Mouse (Mus musculus) midbrain, embryonic 16.5 days (tissue): Measurements from ENCODE around the gene Plpp2. TPM values are rescaled to one million over a fixed set of nuclear protein-coding genes. Genes with fewer than 3 reads are reported as not detected.

Source experiments
- ATAC-seq: fragments of 200-750 bp; cut with Nextera tagmentation; 2 replicates; pipeline ENCODE4 v1.8.0; 2017; ENCODE audit warnings: moderate TSS enrichment
- H3K27ac ChIP-seq: fragments of 300-500 bp; sonication (generic); 2 replicates; pipeline ENCODE4 v1.5.1; 2014; ENCODE audit warnings: mild to moderate bottlenecking, low read length, mixed read lengths
- H3K27me3 ChIP-seq: fragments of 300-500 bp; sonication (generic); 2 replicates; pipeline ENCODE4 v1.6.1; 2014; ENCODE audit warnings: low read depth, low read length, mixed read lengths; ENCODE audit not compliant: control insufficient read depth, insufficient read depth
- H3K36me3 ChIP-seq: fragments of 300-500 bp; sonication (generic); 2 replicates; pipeline ENCODE4 v1.6.1; 2014; ENCODE audit warnings: mild to moderate bottlenecking, low read length, moderate library complexity, mixed read lengths; ENCODE audit not compliant: control insufficient read depth, insufficient read depth
- H3K4me1 ChIP-seq: fragments of 300-500 bp; sonication (generic); 2 replicates; pipeline ENCODE4 v1.6.1; 2014; ENCODE audit warnings: mild to moderate bottlenecking, low read length, mixed read lengths; ENCODE audit not compliant: control insufficient read depth, insufficient read depth
- H3K4me2 ChIP-seq: fragments of 300-500 bp; sonication (generic); 2 replicates; pipeline ENCODE4 v1.6.1; 2014; ENCODE audit warnings: mild to moderate bottlenecking, low read length, mixed read lengths
- H3K4me3 ChIP-seq: fragments of 300-500 bp; sonication (generic); 2 replicates; pipeline ENCODE4 v1.5.1; 2014; ENCODE audit warnings: low read depth, mild to moderate bottlenecking, low read length, moderate library complexity, mixed read lengths
- H3K9ac ChIP-seq: fragments of 300-500 bp; sonication (generic); 2 replicates; pipeline ENCODE4 v1.6.1; 2014; ENCODE audit warnings: low read depth, low read length, mixed read lengths
- H3K9me3 ChIP-seq: fragments of 300-500 bp; sonication (generic); replicated peaks from 2 replicates; pipeline ENCODE4 v1.6.1; 2014; ENCODE audit warnings: mild to moderate bottlenecking, low read length, mixed read lengths; ENCODE audit not compliant: control insufficient read depth, poor library complexity, severe bottlenecking
- WGBS: fragments of 180-500 bp; shearing (Covaris S2); extraction: QIAGEN DNeasy Blood & Tissue Kit; methylation state at CpG from one replicate; pipeline ENCODE4 v1.1.7; 2014; 5-methylcytosine and 5-hydroxymethylcytosine counted together
- microRNA-seq: library from miRNA; unstranded; fragments of <30 nt; microRNA quantifications from one replicate; pipeline ENCODE4, GENCODE M21; 2017
- polyA plus RNA-seq: library from polyadenylated mRNA; unstranded; fragments of >200 nt; fragmentation: Nextera tagmentation; extraction: Ambion mirVana; gene quantifications from 2 replicates; pipeline ENCODE4 v1.2.1, GENCODE M21; 2015

Gene Plpp2
- polyA plus RNA-seq, 1 experiment from 2014 or later: 22.4 TPM

GRCm38 (mm10) chr10:79496701-79497288, 36.8 kb downstream of the Plpp2 start:
- Histone ChIP-seq H3K27me3 (no peaks in the 10 kb centered on the region), H3K4me2 (no peak overlapping the region), H3K36me3 (no peaks in the 10 kb centered on the region), H3K9ac (no peak overlapping the region), H3K4me3 (no peak overlapping the region), H3K4me1 (no peaks in the 10 kb centered on the region), H3K9me3 (peaks cover 3% of the 10 kb centered on the region; the same call in 1 of the 2 replicates), H3K27ac (no peak overlapping the region)
- no peak for ATAC-seq
- WGBS: 56% methylated on average over 2 of the region's 2 CpGs

GRCm38 (mm10) chr10:79495886-79496285, 37.7 kb downstream of the Plpp2 start:
- H3K9ac ChIP-seq: no peak overlapping the region
- peaks cover 3% of the 10 kb centered on the region; the same call in 1 of the 2 replicates for H3K9me3 ChIP-seq
- H3K4me1 ChIP-seq: no peaks in the 10 kb centered on the region
- 56% methylated on average over 3 of the region's 3 CpGs for WGBS
- H3K4me3 ChIP-seq: no peak overlapping the region
- no peaks in the 10 kb centered on the region for H3K27me3 ChIP-seq
- ATAC-seq: no peak
- no peak overlapping the region for H3K27ac ChIP-seq
- no peak overlapping the region for H3K4me2 ChIP-seq
- no peaks in the 10 kb centered on the region for H3K36me3 ChIP-seq

Small RNA genes within 50 kb of the gene (microRNA-seq; reads per million reads assigned to microRNA genes)
- gene Mir6909: not detected

Other genes with a start within 250 kb of the Plpp2 start
- gene Vmn2r82, start 177.3 kb downstream of the Plpp2 start, polyA plus RNA-seq: not detected in 2 replicates
- 0.10 TPM in 1 of 2 replicates, not detected in the other for gene Vmn2r83, start 65.1 kb downstream of the Plpp2 start, polyA plus RNA-seq
- 56.2 and 56.8 TPM in 2 replicates for gene Mier2, start 21.4 kb upstream of the Plpp2 start, polyA plus RNA-seq
- not detected in 2 replicates for gene Theg, start 53.5 kb upstream of the Plpp2 start, polyA plus RNA-seq
- 0.66 and 0.95 TPM in 2 replicates for gene C2cd4c, start 80.2 kb upstream of the Plpp2 start, polyA plus RNA-seq
- gene Shc2, start 104.1 kb upstream of the Plpp2 start, polyA plus RNA-seq: 23.4 and 25.3 TPM in 2 replicates
- 0.78 and 1.0 TPM in 2 replicates for gene Odf3l2, start 111.9 kb upstream of the Plpp2 start, polyA plus RNA-seq
- gene Madcam1, start 130.8 kb upstream of the Plpp2 start, polyA plus RNA-seq: 0.69 and 0.94 TPM in 2 replicates
- gene Tpgs1, start 135.6 kb upstream of the Plpp2 start, polyA plus RNA-seq: 96.1 and 107 TPM in 2 replicates
- gene Cdc34, start 148.4 kb upstream of the Plpp2 start, polyA plus RNA-seq: 73.1 and 81.9 TPM in 2 replicates
- 1.6 and 1.8 TPM in 2 replicates for gene Gzmm, start 155.2 kb upstream of the Plpp2 start, polyA plus RNA-seq
- gene Bsg, start 170.7 kb upstream of the Plpp2 start, polyA plus RNA-seq: 844 and 915 TPM in 2 replicates
- 0.87 and 0.89 TPM in 2 replicates for gene Hcn2, start 182.8 kb upstream of the Plpp2 start, polyA plus RNA-seq
- 45.3 and 45.9 TPM in 2 replicates for gene Polrmt, start 212.8 kb upstream of the Plpp2 start, polyA plus RNA-seq
- 1.8 TPM in 2 replicates for gene Fgf22, start 221.3 kb upstream of the Plpp2 start, polyA plus RNA-seq
- gene Rnf126, start 233.2 kb upstream of the Plpp2 start, polyA plus RNA-seq: 90.2 and 92.3 TPM in 2 replicates
- 2.2 and 3.5 TPM in 2 replicates for gene Fstl3, start 243.5 kb upstream of the Plpp2 start, polyA plus RNA-seq